Mouse (Mus musculus): ENCODE data around the gene Gldn. TPM values are rescaled to one million over a fixed set of nuclear protein-coding genes. Genes with fewer than 3 reads are reported as not detected.

Gene Gldn
- total RNA-seq, 4 experiments from 2014 or later: 1.1 to 2.4 (median 1.3) TPM

Other genes with a start within 250 kb of the Gldn start
- gene Tnfaip8l3, start 218.1 kb upstream of the Gldn start, total RNA-seq (2022): 1 to 10 TPM; 8.0 to 10.0 (median 8.2) TPM
- gene Cyp19a1, start 18.4 kb upstream of the Gldn start, total RNA-seq (2022): under 1 TPM in 2 of 4 experiments, not detected in 2; 0.27 to 0.28 TPM
- gene Dmxl2, start 215.1 kb downstream of the Gldn start, total RNA-seq (2022): 100 to 1,000 TPM; 185 to 210 (median 193) TPM